Mouse (Mus musculus): ENCODE data around the gene Tbx6. TPM values are rescaled to one million over a fixed set of nuclear protein-coding genes. Genes with fewer than 3 reads are reported as not detected.
A peak's percentile ranks its signal among the peaks of the same experiment; 100 is the strongest.

Tbx6 gene
- polyA plus RNA-seq, 1 experiment from 2014 or later: 0.08 TPM

GRCm38 (mm10) chr7:126816494-126816893 lies 35.2 kb downstream of the Tbx6 start:
- TF ChIP-seq CTCF (IDR thresholded peaks at IDR 0.05; ENCODE audit: low read depth): no peak
- no peak for TF ChIP-seq EP300 (optimal IDR thresholded peaks at IDR 0.05)
- Histone ChIP-seq H3K4me1 (replicated peaks; ENCODE audit: control insufficient read depth, insufficient read depth) (no peaks in the 10 kb centered on the region), H3K9ac (ENCODE audit: low read length) (no peak overlapping the region), H3K4me3 (ENCODE audit: low read depth, low read length) (no peak overlapping the region), H3K36me3 (ENCODE audit: control insufficient read depth, insufficient read depth, low read length) (no peaks in the 10 kb centered on the region), H3K27ac (replicated peaks) (no peak overlapping the region), H3K9me3 (ENCODE audit: control insufficient read depth, low read length) (no peaks in the 10 kb centered on the region), H3K27me3 (ENCODE audit: control insufficient read depth, insufficient read depth, low read length) (no peaks in the 10 kb centered on the region), H3K4me2 (replicated peaks; ENCODE audit: low read depth) (no peak overlapping the region)
- WGBS: 75% methylated on average over 8 of the region's 8 CpGs
- ATAC-seq (ENCODE audit: low FRiP score, low TSS enrichment) (no peak), DNase-seq (ENCODE audit: low spot score) (no peak)

GRCm38 (mm10) chr7:126817595-126817994 lies 36.3 kb downstream of the Tbx6 start:
- no peak overlapping the region for H3K4me2 ChIP-seq (replicated peaks; ENCODE audit: low read depth)
- H3K4me3 ChIP-seq (ENCODE audit: low read depth, low read length): no peak overlapping the region
- H3K9ac ChIP-seq (ENCODE audit: low read length): no peak overlapping the region
- ATAC-seq (ENCODE audit: low FRiP score, low TSS enrichment) (no peak), DNase-seq (ENCODE audit: low spot score) (no peak)
- no peaks in the 10 kb centered on the region for H3K9me3 ChIP-seq (ENCODE audit: control insufficient read depth, low read length)
- TF ChIP-seq CTCF (IDR thresholded peaks at IDR 0.05; ENCODE audit: low read depth) (no peak), EP300 (optimal IDR thresholded peaks at IDR 0.05) (no peak)
- H3K36me3 ChIP-seq (ENCODE audit: control insufficient read depth, insufficient read depth, low read length): no peaks in the 10 kb centered on the region
- H3K4me1 ChIP-seq (replicated peaks; ENCODE audit: control insufficient read depth, insufficient read depth): no peaks in the 10 kb centered on the region
- no peaks in the 10 kb centered on the region for H3K27me3 ChIP-seq (ENCODE audit: control insufficient read depth, insufficient read depth, low read length)
- WGBS: 83% methylated on average over 7 of the region's 7 CpGs
- no peak overlapping the region for H3K27ac ChIP-seq (replicated peaks)

- ATAC-seq (ENCODE audit: low FRiP score, low TSS enrichment): no peak
- DNase-seq (ENCODE audit: low spot score): no peak
- no peak overlapping the region for H3K4me2 ChIP-seq (replicated peaks; ENCODE audit: low read depth)
- no peak for TF ChIP-seq EP300 (optimal IDR thresholded peaks at IDR 0.05)
- peak; percentile 39 for TF ChIP-seq CTCF (IDR thresholded peaks at IDR 0.05; ENCODE audit: low read depth)
- no peak overlapping the region for H3K9ac ChIP-seq (ENCODE audit: low read length)
- H3K9me3 ChIP-seq (ENCODE audit: control insufficient read depth, low read length): no peaks in the 10 kb centered on the region
- 23% methylated on average over 1 of the region's 1 CpGs for WGBS
- H3K27me3 ChIP-seq (ENCODE audit: control insufficient read depth, insufficient read depth, low read length): peaks cover 2% of the 10 kb centered on the region; the same call in 1 of the 2 replicates
- no peaks in the 10 kb centered on the region for H3K36me3 ChIP-seq (ENCODE audit: control insufficient read depth, insufficient read depth, low read length)
- no peak overlapping the region for H3K27ac ChIP-seq (replicated peaks)
- no peak overlapping the region for H3K4me3 ChIP-seq (ENCODE audit: low read depth, low read length)
- H3K4me1 ChIP-seq (replicated peaks; ENCODE audit: control insufficient read depth, insufficient read depth): no peaks in the 10 kb centered on the region
Observed at GRCm38 (mm10) chr7:126818818-126819217, 37.5 kb downstream of the Tbx6 start.

GRCm38 (mm10) chr7:126821835-126822511 lies 40.7 kb downstream of the Tbx6 start:
- no peaks in the 10 kb centered on the region for H3K4me1 ChIP-seq (replicated peaks; ENCODE audit: control insufficient read depth, insufficient read depth)
- peaks cover 2% of the 10 kb centered on the region; the same call in 1 of the 2 replicates for H3K27me3 ChIP-seq (ENCODE audit: control insufficient read depth, insufficient read depth, low read length)
- no peaks in the 10 kb centered on the region for H3K36me3 ChIP-seq (ENCODE audit: control insufficient read depth, insufficient read depth, low read length)
- H3K4me3 ChIP-seq (ENCODE audit: low read depth, low read length): no peak overlapping the region
- DNase-seq (ENCODE audit: low spot score): peak; percentile 74
- ATAC-seq (ENCODE audit: low FRiP score, low TSS enrichment): peak; percentile 45
- no peak for TF ChIP-seq EP300 (optimal IDR thresholded peaks at IDR 0.05)
- peak; percentile 98 for TF ChIP-seq CTCF (IDR thresholded peaks at IDR 0.05; ENCODE audit: low read depth)
- no peak overlapping the region for H3K9ac ChIP-seq (ENCODE audit: low read length)
- WGBS: 27% methylated on average over 7 of the region's 7 CpGs
- no peaks in the 10 kb centered on the region for H3K9me3 ChIP-seq (ENCODE audit: control insufficient read depth, low read length)
- no peak overlapping the region for H3K4me2 ChIP-seq (replicated peaks; ENCODE audit: low read depth)
- no peak overlapping the region for H3K27ac ChIP-seq (replicated peaks)

- Histone ChIP-seq H3K9me3 (ENCODE audit: control insufficient read depth, low read length) (no peaks in the 10 kb centered on the region), H3K27ac (replicated peaks) (no peak overlapping the region), H3K4me1 (replicated peaks; ENCODE audit: control insufficient read depth, insufficient read depth) (no peaks in the 10 kb centered on the region), H3K4me2 (replicated peaks; ENCODE audit: low read depth) (peak overlapping the region; percentile 44; the same call in 1 of the 2 replicates), H3K4me3 (ENCODE audit: low read depth, low read length) (no peak overlapping the region; the same call in 1 of the 2 replicates), H3K36me3 (ENCODE audit: control insufficient read depth, insufficient read depth, low read length) (no peaks in the 10 kb centered on the region), H3K9ac (ENCODE audit: low read length) (no peak overlapping the region), H3K27me3 (ENCODE audit: control insufficient read depth, insufficient read depth, low read length) (peaks cover 2% of the 10 kb centered on the region; the same call in 1 of the 2 replicates)
- DNase-seq (ENCODE audit: low spot score) (no peak), ATAC-seq (ENCODE audit: low FRiP score, low TSS enrichment) (no peak)
- no peak for TF ChIP-seq CTCF (IDR thresholded peaks at IDR 0.05; ENCODE audit: low read depth)
- no peak for TF ChIP-seq EP300 (optimal IDR thresholded peaks at IDR 0.05)
- WGBS: 27% methylated on average over 9 of the region's 9 CpGs
Observed at GRCm38 (mm10) chr7:126822741-126823140, 41.5 kb downstream of the Tbx6 start.

GRCm38 (mm10) chr7:126823202-126823711 lies 42.0 kb downstream of the Tbx6 start:
- no peak overlapping the region for H3K9ac ChIP-seq (ENCODE audit: low read length)
- no peaks in the 10 kb centered on the region for H3K9me3 ChIP-seq (ENCODE audit: control insufficient read depth, low read length)
- H3K27me3 ChIP-seq (ENCODE audit: control insufficient read depth, insufficient read depth, low read length): peaks cover 2% of the 10 kb centered on the region; the same call in 1 of the 2 replicates
- H3K27ac ChIP-seq (replicated peaks): no peak overlapping the region
- no peaks in the 10 kb centered on the region for H3K36me3 ChIP-seq (ENCODE audit: control insufficient read depth, insufficient read depth, low read length)
- H3K4me2 ChIP-seq (replicated peaks; ENCODE audit: low read depth): peak overlapping the region; percentile 44
- DNase-seq (ENCODE audit: low spot score) (no peak), ATAC-seq (ENCODE audit: low FRiP score, low TSS enrichment) (no peak)
- WGBS: 2% methylated on average over 10 of the region's 19 CpGs
- no peaks in the 10 kb centered on the region for H3K4me1 ChIP-seq (replicated peaks; ENCODE audit: control insufficient read depth, insufficient read depth)
- TF ChIP-seq EP300 (optimal IDR thresholded peaks at IDR 0.05) (no peak), CTCF (IDR thresholded peaks at IDR 0.05; ENCODE audit: low read depth) (no peak)
- H3K4me3 ChIP-seq (ENCODE audit: low read depth, low read length): peak overlapping the region; percentile 19; the same call in 1 of the 2 replicates
